Mouse (Mus musculus): ENCODE measurements around the gene Jak3. TPM values are rescaled to one million over a fixed set of nuclear protein-coding genes. Genes with fewer than 3 reads are reported as not detected.

Jak3 gene
- total and polyA plus RNA-seq, 3 experiments: 13.3 to 47.1 (median 37.8) TPM

DNA sequence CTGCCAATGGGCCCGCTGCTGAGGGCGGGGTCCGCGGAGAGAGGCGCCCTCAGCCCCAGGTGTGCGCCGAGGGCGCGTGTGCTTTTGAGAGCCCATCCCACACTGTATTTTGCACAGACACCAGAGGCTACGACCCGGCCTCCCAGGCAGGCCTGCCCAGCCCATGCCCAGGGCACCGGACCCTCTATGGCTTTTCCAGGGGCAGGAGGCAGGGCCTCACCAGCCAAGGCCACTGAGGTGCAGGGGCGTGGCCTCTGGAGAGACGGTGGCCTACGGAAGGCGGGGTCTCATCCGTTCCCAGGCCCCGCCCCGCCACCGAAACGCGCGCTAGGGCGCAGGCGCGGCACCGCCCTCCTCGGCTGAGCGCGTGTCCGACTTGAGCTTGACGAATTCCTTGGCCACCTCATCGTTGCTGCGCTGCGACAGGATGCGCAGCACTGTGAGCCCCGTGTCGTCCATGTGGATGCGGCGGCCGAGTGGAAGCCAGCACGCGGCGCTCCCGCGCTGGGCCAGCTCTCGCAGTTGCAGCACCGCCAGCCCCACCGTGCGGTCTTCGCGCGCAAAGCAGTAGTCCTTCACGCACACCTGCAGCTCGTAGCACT is 46.9 kb upstream of the Jak3 start:
- H3K27ac ChIP-seq (ENCODE audit: insufficient read depth, low read depth): no peak overlapping the region
- dilution Hi-C loops (cut with MboI; ENCODE audit: extremely low pct_ligation_motif_present, extremely low pct_unique_long_range_greater_than_20kb, low sequenced_read_pairs): no loop called here
- H3K4me3 ChIP-seq (replicated peaks in 1 of 3; ENCODE audit: low read depth in 2 of 3, low read length in 2 of 3, poor library complexity in 1 of 3): no peak overlapping the region
- H3K9ac ChIP-seq (ENCODE audit: insufficient read depth, low read depth): no peak overlapping the region
- no peaks in the 10 kb centered on the region for H3K79me2 ChIP-seq (replicated peaks; ENCODE audit: control insufficient read depth, extremely low read depth, insufficient read depth, poor library complexity, severe bottlenecking)
- no peak for TF ChIP-seq MAFK (IDR thresholded peaks at IDR 0.05; ENCODE audit: insufficient replicate concordance, low read length)
- in situ Hi-C loops (cut with MboI; ENCODE audit: low pct_ligation_motif_present, low pct_unique_long_range_greater_than_20kb, low sequenced_read_pairs): no loop called here
- H3K27me3 ChIP-seq (replicated peaks): no peaks in the 10 kb centered on the region
- no peak for DNase-seq (ENCODE audit: extremely low read depth)
- no peak overlapping the region for H3K4me2 ChIP-seq (ENCODE audit: insufficient read depth, low read depth, poor library complexity, severe bottlenecking)
- H3K4me1 ChIP-seq (ENCODE audit: control insufficient read depth in 1 of 2, insufficient read depth in 2 of 2): peaks cover 48 to 83% of the 10 kb centered on the region in 2 experiments
- H3K36me3 ChIP-seq (replicated peaks in 1 of 2; ENCODE audit: control insufficient read depth in 1 of 2, insufficient read depth in 1 of 2, low read length in 1 of 2): peaks cover 14 to 46% of the 10 kb centered on the region in 2 experiments
- H3K9me3 ChIP-seq (replicated peaks; ENCODE audit: low read length): peaks cover 13% of the 10 kb centered on the region

GRCm38 (mm10) chr8:71629781-71630212 is 46.3 kb upstream of the Jak3 start:
- H3K27me3 ChIP-seq (replicated peaks): no peaks in the 10 kb centered on the region
- in situ Hi-C loops (cut with MboI; ENCODE audit: low pct_ligation_motif_present, low pct_unique_long_range_greater_than_20kb, low sequenced_read_pairs): loop anchor here (5.0 kb wide), 1 partner anchor 67 kb away; no protein-coding TSS in a partner anchor
- no peak overlapping the region for H3K4me2 ChIP-seq (ENCODE audit: insufficient read depth, low read depth, poor library complexity, severe bottlenecking)
- no peak overlapping the region for H3K9ac ChIP-seq (ENCODE audit: insufficient read depth, low read depth)
- H3K9me3 ChIP-seq (replicated peaks; ENCODE audit: low read length): peaks cover 13% of the 10 kb centered on the region
- peaks cover 42 to 82% of the 10 kb centered on the region in 2 experiments for H3K4me1 ChIP-seq (ENCODE audit: control insufficient read depth in 1 of 2, insufficient read depth in 2 of 2)
- DNase-seq (ENCODE audit: extremely low read depth): no peak
- peaks cover 8 to 40% of the 10 kb centered on the region in 2 experiments for H3K36me3 ChIP-seq (replicated peaks in 1 of 2; ENCODE audit: control insufficient read depth in 1 of 2, insufficient read depth in 1 of 2, low read length in 1 of 2)
- dilution Hi-C loops (cut with MboI; ENCODE audit: extremely low pct_ligation_motif_present, extremely low pct_unique_long_range_greater_than_20kb, low sequenced_read_pairs): no loop called here
- TF ChIP-seq ELF1 (IDR thresholded peaks at IDR 0.05; ENCODE audit: low read depth, low read length): no peak
- no peak for TF ChIP-seq ZMIZ1 (IDR thresholded peaks at IDR 0.05; ENCODE audit: low read depth, low read length)
- no peak for TF ChIP-seq MXI1 (IDR thresholded peaks at IDR 0.05; ENCODE audit: low read depth, low read length)
- no peak for TF ChIP-seq MAFK (IDR thresholded peaks at IDR 0.05; ENCODE audit: insufficient replicate concordance, low read length)
- no peak for TF ChIP-seq CHD1 (IDR thresholded peaks at IDR 0.05; ENCODE audit: low read depth, low read length)
- no peak for TF ChIP-seq RCOR1 (conservative IDR thresholded peaks at IDR 0.05; ENCODE audit: low read depth, low read length)
- no peak for TF ChIP-seq RAD21 (IDR thresholded peaks at IDR 0.05; ENCODE audit: low read depth, low read length)
- no peak for TF ChIP-seq MEF2A (IDR thresholded peaks at IDR 0.05; ENCODE audit: borderline replicate concordance, low read depth, low read length)
- no peak for TF ChIP-seq SIN3A (IDR thresholded peaks at IDR 0.05; ENCODE audit: low read length)
- TF ChIP-seq USF2 (conservative IDR thresholded peaks at IDR 0.05; ENCODE audit: low read depth, low read length): no peak
- TF ChIP-seq JUN (IDR thresholded peaks at IDR 0.05; ENCODE audit: insufficient read depth, low read depth, low read length): no peak
- TF ChIP-seq EP300 (IDR thresholded peaks at IDR 0.05; ENCODE audit: low read length): no peak
- no peak for TF ChIP-seq GABPA (IDR thresholded peaks at IDR 0.05; ENCODE audit: insufficient replicate concordance, low read depth, low read length)
- TF ChIP-seq MAZ (IDR thresholded peaks at IDR 0.05; ENCODE audit: low read depth, low read length): no peak
- TF ChIP-seq HCFC1 (IDR thresholded peaks at IDR 0.05; ENCODE audit: low read depth, low read length): no peak
- no peak for TF ChIP-seq TCF12 (IDR thresholded peaks at IDR 0.05; ENCODE audit: low read depth, low read length)
- TF ChIP-seq BHLHE40 (IDR thresholded peaks at IDR 0.05; ENCODE audit: low read depth, low read length): no peak
- TF ChIP-seq MYC (IDR thresholded peaks at IDR 0.05; ENCODE audit: low read depth, low read length): no peak
- TF ChIP-seq KAT2A (IDR thresholded peaks at IDR 0.05; ENCODE audit: insufficient replicate concordance, low read length): no peak
- no peak for TF ChIP-seq SMC3 (IDR thresholded peaks at IDR 0.05; ENCODE audit: low read depth, low read length)
- no peaks in the 10 kb centered on the region for H3K79me2 ChIP-seq (replicated peaks; ENCODE audit: control insufficient read depth, extremely low read depth, insufficient read depth, poor library complexity, severe bottlenecking)
- no peak overlapping the region for H3K4me3 ChIP-seq (replicated peaks in 1 of 3; ENCODE audit: low read depth in 2 of 3, low read length in 2 of 3, poor library complexity in 1 of 3)
- H3K27ac ChIP-seq (ENCODE audit: insufficient read depth, low read depth): no peak overlapping the region
